Mouse (Mus musculus) hindbrain, embryonic 15.5 days (tissue): ENCODE results near the gene Trmt44. TPM values are rescaled to one million over a fixed set of nuclear protein-coding genes. Genes with fewer than 3 reads are reported as not detected.

Source experiments
- ATAC-seq: fragments of 200-750 bp; cut with Nextera tagmentation; 2 replicates; pipeline ENCODE4 v1.8.0; 2017; ENCODE audit warnings: low read depth, moderate number of reproducible peaks, moderate TSS enrichment; ENCODE audit not compliant: low FRiP score
- H3K27ac ChIP-seq: fragments of 300-500 bp; sonication (generic); replicated peaks from 2 replicates; pipeline ENCODE4 v1.5.1; 2015; ENCODE audit warnings: mild to moderate bottlenecking, inconsistent platforms
- H3K27me3 ChIP-seq: fragments of 300-500 bp; sonication (generic); 2 replicates; pipeline ENCODE4 v1.6.1; 2015; ENCODE audit warnings: control low read depth, inconsistent platforms
- H3K36me3 ChIP-seq: fragments of 300-500 bp; sonication (generic); 2 replicates; pipeline ENCODE4 v1.6.1; 2015; ENCODE audit warnings: control low read depth, inconsistent platforms
- H3K4me1 ChIP-seq: fragments of 300-500 bp; sonication (generic); replicated peaks from 2 replicates; pipeline ENCODE4 v1.6.1; 2015; ENCODE audit warnings: control low read depth, inconsistent platforms
- H3K4me2 ChIP-seq: fragments of 300-500 bp; sonication (generic); 2 replicates; pipeline ENCODE4 v1.6.1; 2015; ENCODE audit warnings: moderate library complexity, mild to moderate bottlenecking, inconsistent platforms
- H3K4me3 ChIP-seq: fragments of 300-500 bp; sonication (generic); 2 replicates; pipeline ENCODE4 v1.5.1; 2015; ENCODE audit warnings: mild to moderate bottlenecking, inconsistent platforms
- H3K9ac ChIP-seq: fragments of 300-500 bp; sonication (generic); 2 replicates; pipeline ENCODE4 v1.6.1; 2015; ENCODE audit warnings: inconsistent platforms
- H3K9me3 ChIP-seq: fragments of 300-500 bp; sonication (generic); 2 replicates; pipeline ENCODE4 v1.6.1; 2016; ENCODE audit warnings: control low read depth, inconsistent platforms
- WGBS: fragments of 180-500 bp; shearing (Covaris S2); methylation state at CpG from one replicate; pipeline ENCODE4 v1.1.7; 2015; 5-methylcytosine and 5-hydroxymethylcytosine counted together
- polyA plus RNA-seq: library from polyadenylated mRNA; unstranded; fragments of >200 nt; fragmentation: Nextera tagmentation; extraction: Ambion mirVana; gene quantifications from 2 replicates; pipeline ENCODE4 v1.2.1, GENCODE M21; 2015

Trmt44 gene
- 7.0 and 7.1 TPM in 2 replicates for polyA plus RNA-seq

DNA sequence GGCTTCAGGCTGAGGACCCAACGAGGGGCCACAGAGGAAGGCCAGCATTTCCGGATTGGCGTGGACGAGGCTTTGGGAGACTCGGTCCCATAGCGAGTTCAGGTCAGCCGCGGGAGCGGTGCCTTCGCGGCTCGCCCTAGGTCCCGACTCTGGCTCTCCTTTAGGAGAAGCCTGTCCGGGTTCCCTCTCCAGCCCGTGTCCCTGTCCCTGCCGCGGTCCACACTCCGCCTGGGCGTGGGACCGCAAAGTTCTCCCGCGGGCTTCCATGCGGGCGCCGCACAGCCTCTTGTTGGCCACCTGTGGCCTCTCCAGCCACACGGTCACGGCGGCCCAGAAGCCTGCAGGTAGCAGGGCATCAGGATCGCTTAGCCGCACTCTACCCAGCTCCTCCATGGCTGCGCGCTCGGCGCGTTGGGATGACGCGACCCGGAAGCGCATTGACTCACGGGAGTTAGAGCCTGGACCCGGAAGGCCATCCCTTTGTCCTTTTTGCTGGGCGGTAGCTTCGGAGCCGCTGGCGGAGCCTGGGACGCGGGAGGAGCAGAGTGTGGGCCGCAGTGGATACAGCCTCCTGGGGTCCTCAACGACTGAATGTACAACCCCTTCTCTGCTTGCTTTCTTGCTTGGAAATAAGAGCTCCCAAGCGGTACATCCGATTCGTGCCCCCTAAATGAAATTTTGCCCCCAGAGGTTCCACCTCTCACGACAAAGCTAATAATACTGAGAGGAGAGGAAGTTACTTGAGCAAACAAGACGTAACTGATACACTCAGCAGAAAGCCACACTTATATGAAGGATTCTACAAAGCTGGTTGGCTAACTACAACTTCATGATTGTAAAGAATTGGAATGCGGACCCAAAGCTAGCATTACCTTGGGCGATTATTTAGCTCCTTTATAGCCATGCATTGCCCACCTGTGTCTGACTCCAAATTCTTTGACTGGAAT is at the start of gene Trmt44:
Gene Trmt44, minus strand, starts transcription at position 418 of the 947 bp plus-strand sequence.
- WGBS, result 3% methylated on average over 56 of the region's 56 CpGs
- Histone ChIP-seq H3K27ac (peak within 1 kb of the TSS; percentile 85), H3K9ac (peak within 1 kb of the TSS; percentile 83)

GRCm38 (mm10) chr5:35623831-35624230 is 49.0 kb upstream of the Trmt44 start:
- no peak overlapping the region for H3K4me2 ChIP-seq
- no peaks in the 10 kb centered on the region for H3K27me3 ChIP-seq
- no peak overlapping the region for H3K27ac ChIP-seq
- no peak for ATAC-seq
- H3K36me3 ChIP-seq, result no peaks in the 10 kb centered on the region
- no peaks in the 10 kb centered on the region for H3K4me1 ChIP-seq
- H3K9ac ChIP-seq, result no peak overlapping the region
- H3K9me3 ChIP-seq, result no peaks in the 10 kb centered on the region
- no peak overlapping the region for H3K4me3 ChIP-seq

More for the DNA sequence above, at the start of gene Trmt44:
- H3K36me3 ChIP-seq, result peaks cover 31% of the 10 kb centered on the region
- ATAC-seq, result peak; percentile 96
- H3K27me3 ChIP-seq, result no peaks in the 10 kb centered on the region
- peak within 1 kb of the TSS; percentile 94 for H3K4me2 ChIP-seq
- peak within 1 kb of the TSS; percentile 88 for H3K4me3 ChIP-seq
- H3K4me1 ChIP-seq, result peaks cover 14% of the 10 kb centered on the region
- no peaks in the 10 kb centered on the region for H3K9me3 ChIP-seq

DNA sequence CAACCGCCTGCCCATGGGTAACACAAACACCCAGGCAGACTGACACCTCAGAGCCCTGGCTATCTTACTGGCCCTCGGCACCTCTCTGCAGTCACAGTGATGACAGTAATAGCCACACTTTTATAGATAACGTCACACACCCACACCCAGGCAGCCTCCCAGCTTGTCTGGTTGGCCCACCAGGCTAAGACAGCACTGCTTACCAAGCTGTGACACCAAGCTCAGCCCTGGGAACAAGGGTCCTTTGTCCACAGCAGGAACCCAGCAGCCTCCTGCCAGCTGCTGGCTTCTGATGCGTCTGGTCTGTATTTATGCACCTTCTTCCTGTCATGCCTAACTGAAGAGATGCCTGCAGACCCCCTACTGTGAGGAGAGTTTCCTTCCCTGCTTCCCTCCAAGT is 46.2 kb upstream of the Trmt44 start:
- H3K9me3 ChIP-seq, result no peaks in the 10 kb centered on the region
- no peak overlapping the region for H3K4me2 ChIP-seq
- no peak overlapping the region for H3K9ac ChIP-seq
- H3K36me3 ChIP-seq, result no peaks in the 10 kb centered on the region
- H3K27me3 ChIP-seq, result no peaks in the 10 kb centered on the region
- H3K27ac ChIP-seq, result no peak overlapping the region
- no peaks in the 10 kb centered on the region for H3K4me1 ChIP-seq
- ATAC-seq, result no peak
- 42% methylated on average over 4 of the region's 4 CpGs for WGBS
- no peak overlapping the region for H3K4me3 ChIP-seq

- no peak overlapping the region for H3K27ac ChIP-seq
- H3K36me3 ChIP-seq, result no peaks in the 10 kb centered on the region
- H3K9ac ChIP-seq, result no peak overlapping the region
- H3K4me1 ChIP-seq, result no peaks in the 10 kb centered on the region
- no peak overlapping the region for H3K4me3 ChIP-seq
- H3K4me2 ChIP-seq, result no peak overlapping the region
- ATAC-seq, result no peak
- no peaks in the 10 kb centered on the region for H3K27me3 ChIP-seq
- WGBS, result 57% methylated on average over 5 of the region's 5 CpGs
- H3K9me3 ChIP-seq, result no peaks in the 10 kb centered on the region
Measured at GRCm38 (mm10) chr5:35616943-35617342, 42.1 kb upstream of the Trmt44 start.

DNA sequence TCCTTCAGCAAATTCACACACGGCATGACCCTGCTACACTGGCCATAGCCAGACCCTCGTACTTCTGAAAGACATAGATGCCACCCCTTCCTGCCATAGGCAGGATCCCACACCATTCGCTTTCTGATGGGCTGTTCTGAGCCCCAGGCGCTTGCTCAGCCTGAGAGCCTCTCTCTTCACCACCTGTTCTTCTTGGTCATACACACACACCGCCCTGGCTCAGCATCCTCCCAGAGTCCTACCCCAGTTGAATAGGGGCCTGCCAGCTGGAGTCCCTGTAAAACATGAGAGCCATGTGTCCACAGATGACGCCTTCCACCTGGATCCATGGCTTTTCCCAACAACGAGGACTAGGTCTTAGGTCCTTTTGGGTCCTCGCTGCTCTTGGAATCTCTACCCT is 37.9 kb upstream of the Trmt44 start:
- H3K27ac ChIP-seq, result no peak overlapping the region
- H3K9ac ChIP-seq, result no peak overlapping the region
- H3K4me2 ChIP-seq, result no peak overlapping the region
- H3K4me3 ChIP-seq, result no peak overlapping the region
- no peaks in the 10 kb centered on the region for H3K9me3 ChIP-seq
- no peaks in the 10 kb centered on the region for H3K27me3 ChIP-seq
- no peaks in the 10 kb centered on the region for H3K36me3 ChIP-seq
- WGBS, result 89% methylated on average over 8 of the region's 8 CpGs
- peaks cover 16% of the 10 kb centered on the region for H3K4me1 ChIP-seq
- no peak for ATAC-seq

DNA sequence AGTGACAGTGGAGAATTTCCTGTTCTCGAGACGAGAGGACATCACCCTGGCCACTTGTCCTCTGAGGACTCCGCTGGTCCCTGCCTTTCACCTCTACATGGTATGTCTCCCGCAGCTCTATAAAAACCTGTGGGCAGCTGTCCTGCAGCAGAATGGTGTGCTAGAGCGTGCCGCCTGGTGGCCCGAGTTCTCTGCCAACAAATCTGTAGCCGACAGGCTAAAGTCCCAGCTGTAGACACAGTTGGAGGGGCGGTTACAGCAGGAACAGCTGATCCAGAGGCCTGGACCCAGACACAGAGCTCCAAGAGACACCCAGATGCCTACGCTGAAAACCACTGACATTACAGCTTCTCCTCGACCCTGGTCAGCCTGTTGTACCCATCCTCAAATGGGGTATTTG is 37.0 kb upstream of the Trmt44 start:
- no peak overlapping the region for H3K9ac ChIP-seq
- H3K36me3 ChIP-seq, result no peaks in the 10 kb centered on the region
- H3K27me3 ChIP-seq, result no peaks in the 10 kb centered on the region
- peaks cover 16% of the 10 kb centered on the region for H3K4me1 ChIP-seq
- H3K4me2 ChIP-seq, result no peak overlapping the region
- ATAC-seq, result no peak
- no peak overlapping the region for H3K4me3 ChIP-seq
- H3K9me3 ChIP-seq, result no peaks in the 10 kb centered on the region
- H3K27ac ChIP-seq, result no peak overlapping the region
- WGBS, result 84% methylated on average over 11 of the region's 11 CpGs

- no peaks in the 10 kb centered on the region for H3K9me3 ChIP-seq
- ATAC-seq, result no peak
- no peak overlapping the region for H3K9ac ChIP-seq
- H3K27ac ChIP-seq, result no peak overlapping the region
- 90% methylated on average over 9 of the region's 9 CpGs for WGBS
- H3K27me3 ChIP-seq, result no peaks in the 10 kb centered on the region
- H3K36me3 ChIP-seq, result no peaks in the 10 kb centered on the region
- H3K4me2 ChIP-seq, result no peak overlapping the region
- H3K4me1 ChIP-seq, result peaks cover 16% of the 10 kb centered on the region
- no peak overlapping the region for H3K4me3 ChIP-seq
Measured at GRCm38 (mm10) chr5:35611170-35611569, 36.3 kb upstream of the Trmt44 start.

DNA sequence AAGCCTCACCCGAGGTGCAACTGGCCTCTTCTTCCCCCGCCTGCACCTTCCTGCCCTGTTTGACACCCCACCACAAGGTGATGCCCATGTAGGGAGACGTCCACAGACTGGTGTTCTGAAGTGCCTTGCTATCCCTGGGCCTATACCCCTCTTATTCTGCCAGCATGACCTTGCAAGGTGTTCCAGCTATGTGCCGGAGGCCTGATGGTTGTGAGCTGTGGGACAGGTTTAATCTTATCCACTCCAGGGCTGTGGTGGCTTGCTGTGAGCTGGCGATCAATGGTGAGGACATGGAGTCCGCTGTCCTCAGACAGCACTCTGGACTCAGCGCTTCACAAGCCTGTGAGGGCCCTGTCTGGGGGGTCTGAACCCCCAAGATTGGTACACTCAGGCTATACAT is 35.5 kb upstream of the Trmt44 start:
- no peak overlapping the region for H3K4me2 ChIP-seq
- no peaks in the 10 kb centered on the region for H3K27me3 ChIP-seq
- no peak for ATAC-seq
- H3K27ac ChIP-seq, result no peak overlapping the region
- peaks cover 16% of the 10 kb centered on the region for H3K4me1 ChIP-seq
- no peaks in the 10 kb centered on the region for H3K9me3 ChIP-seq
- no peak overlapping the region for H3K4me3 ChIP-seq
- no peaks in the 10 kb centered on the region for H3K36me3 ChIP-seq
- H3K9ac ChIP-seq, result no peak overlapping the region
- WGBS, result 94% methylated on average over 7 of the region's 7 CpGs

- H3K27ac ChIP-seq, result no peak overlapping the region
- no peak for ATAC-seq
- H3K4me3 ChIP-seq, result no peak overlapping the region
- no peaks in the 10 kb centered on the region for H3K9me3 ChIP-seq
- no peaks in the 10 kb centered on the region for H3K27me3 ChIP-seq
- no peak overlapping the region for H3K4me2 ChIP-seq
- H3K9ac ChIP-seq, result no peak overlapping the region
- 63% methylated on average over 2 of the region's 2 CpGs for WGBS
- H3K36me3 ChIP-seq, result no peaks in the 10 kb centered on the region
- H3K4me1 ChIP-seq, result peaks cover 16% of the 10 kb centered on the region
Measured at GRCm38 (mm10) chr5:35609971-35610370, 35.1 kb upstream of the Trmt44 start.

GRCm38 (mm10) chr5:35609381-35609780 is 34.5 kb upstream of the Trmt44 start:
- Histone ChIP-seq H3K4me2 (no peak overlapping the region), H3K4me1 (peaks cover 16% of the 10 kb centered on the region), H3K36me3 (no peaks in the 10 kb centered on the region), H3K4me3 (no peak overlapping the region), H3K27me3 (no peaks in the 10 kb centered on the region), H3K27ac (0 out of 2 replicates have a peak overlapping the region, but pooled peaks have one; percentile 9), H3K9ac (no peak overlapping the region), H3K9me3 (no peaks in the 10 kb centered on the region)
- 7% methylated on average over 12 of the region's 12 CpGs for WGBS
- 0 out of 2 replicates have a peak, but pooled peaks have one; percentile 57 for ATAC-seq

DNA sequence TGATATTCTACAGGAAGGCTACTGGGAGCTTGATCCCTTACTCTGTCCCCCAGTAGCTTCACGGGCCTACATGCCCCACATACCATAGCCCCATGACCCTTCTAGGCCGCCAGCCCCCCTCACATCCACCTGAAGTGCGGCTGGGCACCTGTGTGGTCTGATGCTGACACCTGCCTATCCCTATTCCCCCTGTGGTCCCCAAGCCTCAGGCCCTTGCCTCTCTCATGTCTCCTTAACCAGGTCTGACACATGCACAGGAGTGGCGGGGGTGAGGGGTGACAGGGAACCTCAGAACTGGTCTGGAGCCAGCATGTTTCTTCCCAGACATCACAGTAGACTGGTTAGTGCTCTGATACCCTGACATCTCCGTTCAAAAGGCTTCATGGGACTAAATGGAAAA is 33.7 kb upstream of the Trmt44 start:
- Histone ChIP-seq H3K4me3 (no peak overlapping the region), H3K9me3 (no peaks in the 10 kb centered on the region), H3K4me2 (no peak overlapping the region), H3K27me3 (no peaks in the 10 kb centered on the region), H3K9ac (no peak overlapping the region), H3K36me3 (no peaks in the 10 kb centered on the region), H3K27ac (no peak overlapping the region), H3K4me1 (peaks cover 16% of the 10 kb centered on the region)
- WGBS, result 84% methylated on average over 5 of the region's 5 CpGs
- no peak for ATAC-seq

DNA sequence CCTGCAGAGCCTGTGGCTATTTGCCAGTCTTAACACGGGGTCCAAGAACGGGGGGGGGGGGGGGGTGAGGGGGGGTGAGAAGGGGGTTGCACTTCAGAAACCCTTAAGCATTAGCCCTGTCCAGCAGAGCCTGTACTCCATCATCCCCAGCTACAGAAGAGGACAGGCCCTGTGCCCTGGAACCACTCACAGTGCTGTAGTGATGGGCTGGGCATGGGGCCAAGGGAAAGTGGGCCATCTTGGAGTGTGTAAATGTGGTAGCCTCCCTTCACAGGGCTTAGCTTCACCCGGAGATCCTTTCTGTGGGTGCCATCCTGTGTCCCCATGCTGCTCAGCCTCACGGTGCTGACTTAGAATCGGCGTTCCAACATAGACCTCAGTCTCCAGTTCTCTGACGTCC is 32.9 kb upstream of the Trmt44 start:
- 70% methylated on average over 7 of the region's 7 CpGs for WGBS
- no peak overlapping the region for H3K9ac ChIP-seq
- H3K27me3 ChIP-seq, result no peaks in the 10 kb centered on the region
- no peak for ATAC-seq
- H3K4me3 ChIP-seq, result no peak overlapping the region
- no peak overlapping the region for H3K4me2 ChIP-seq
- H3K9me3 ChIP-seq, result no peaks in the 10 kb centered on the region
- no peak overlapping the region for H3K27ac ChIP-seq
- no peaks in the 10 kb centered on the region for H3K36me3 ChIP-seq
- peaks cover 16% of the 10 kb centered on the region for H3K4me1 ChIP-seq
